Mouse (Mus musculus) lung, embryonic 16.5 days (tissue): ENCODE data around the gene B4galt1. TPM values are rescaled to one million over a fixed set of nuclear protein-coding genes. Genes with fewer than 3 reads are reported as not detected.
"Not testable (repeated sequence)": the region's sequence is repeated elsewhere in the genome, so short reads cannot be mapped to it uniquely, and the experiment has no call there.

Source experiments
- ATAC-seq: fragments of 200-750 bp; cut with Nextera tagmentation; 2 replicates; pipeline ENCODE4 v1.8.0; 2017; ENCODE audit warnings: low read depth, mild to moderate bottlenecking, moderate library complexity
- H3K27ac ChIP-seq: fragments of 300-500 bp; sonication (generic); 2 replicates; pipeline ENCODE4 v1.5.1; 2014; ENCODE audit warnings: mild to moderate bottlenecking, control low read depth, low read length
- H3K27me3 ChIP-seq: fragments of 300-500 bp; sonication (generic); 2 replicates; pipeline ENCODE4 v1.6.1; 2014; ENCODE audit warnings: low read depth, low read length, mixed read lengths; ENCODE audit not compliant: control insufficient read depth, insufficient read depth
- H3K36me3 ChIP-seq: fragments of 300-500 bp; sonication (generic); 2 replicates; pipeline ENCODE4 v1.6.1; 2014; ENCODE audit warnings: low read length; ENCODE audit not compliant: control insufficient read depth, insufficient read depth
- H3K4me1 ChIP-seq: fragments of 300-500 bp; sonication (generic); replicated peaks from 2 replicates; pipeline ENCODE4 v1.6.1; 2014; ENCODE audit warnings: low read length, mixed read lengths; ENCODE audit not compliant: control insufficient read depth, insufficient read depth
- H3K4me2 ChIP-seq: fragments of 300-500 bp; sonication (generic); 2 replicates; pipeline ENCODE4 v1.6.1; 2014; ENCODE audit warnings: low read depth, low read length, control low read depth
- H3K4me3 ChIP-seq: fragments of 300-500 bp; sonication (generic); 2 replicates; pipeline ENCODE4 v1.5.1; 2014; ENCODE audit warnings: mild to moderate bottlenecking, low read length, control low read depth
- H3K9ac ChIP-seq: fragments of 300-500 bp; sonication (generic); 2 replicates; pipeline ENCODE4 v1.6.1; 2014; ENCODE audit warnings: low read length, control low read depth
- H3K9me3 ChIP-seq: fragments of 300-500 bp; sonication (generic); 2 replicates; pipeline ENCODE4 v1.6.1; 2016; ENCODE audit warnings: low read length; ENCODE audit not compliant: control insufficient read depth
- WGBS: fragments of 180-500 bp; shearing (Covaris S2); extraction: QIAGEN DNeasy Blood & Tissue Kit; methylation state at CpG from one replicate; pipeline ENCODE4 v1.1.7; 2014; 5-methylcytosine and 5-hydroxymethylcytosine counted together
- polyA plus RNA-seq: library from polyadenylated mRNA; unstranded; fragments of >200 nt; fragmentation: Nextera tagmentation; extraction: Ambion mirVana; gene quantifications from 2 replicates; pipeline ENCODE4 v1.2.1, GENCODE M21; 2015

The B4galt1 gene
- polyA plus RNA-seq, 1 experiment from 2014 or later: 79.0 TPM

DNA sequence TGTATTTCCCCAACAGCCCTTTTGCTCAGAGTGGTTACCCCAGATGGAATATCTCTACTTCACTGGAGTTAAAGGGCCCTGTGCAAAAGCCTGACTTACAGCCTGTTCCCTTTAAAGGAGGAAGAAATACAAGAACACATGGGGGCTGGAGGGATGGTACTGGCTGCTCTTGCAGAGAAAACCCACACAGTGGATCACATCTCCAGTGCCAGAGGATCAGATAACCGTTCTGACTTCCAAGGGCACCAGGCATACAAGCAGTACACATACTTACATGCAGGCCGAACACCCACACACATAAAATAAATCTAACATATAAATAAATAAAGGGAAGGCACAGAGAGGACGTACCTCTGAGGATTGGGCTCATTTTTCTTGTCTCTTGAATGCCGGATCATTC, 46.4 kb downstream of the B4galt1 start:
- 72% methylated on average over 4 of the region's 4 CpGs for WGBS

DNA sequence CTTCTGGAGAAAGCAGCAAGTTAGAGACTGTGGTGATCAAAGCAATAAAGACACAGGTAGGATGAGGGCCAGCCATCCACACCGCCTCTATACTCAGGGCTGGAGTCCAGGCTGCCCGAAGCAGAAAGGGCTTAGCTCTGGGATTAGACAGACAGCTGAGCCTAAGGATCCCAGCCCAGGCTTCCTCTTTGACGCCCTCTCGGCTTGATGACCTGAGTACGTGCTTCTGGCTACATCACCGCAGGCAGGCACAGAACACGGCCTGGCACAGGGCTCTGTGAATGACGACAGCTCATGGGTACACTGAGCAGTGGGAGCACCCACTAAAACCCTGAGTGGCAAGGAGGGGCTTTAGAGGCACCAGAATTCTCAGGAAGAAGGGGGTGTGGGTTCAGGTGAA, 48.4 kb downstream of the B4galt1 start:
- Histone ChIP-seq H3K27ac (no peak overlapping the region), H3K4me2 (no peak overlapping the region), H3K9ac (no peak overlapping the region), H3K27me3 (no peaks in the 10 kb centered on the region), H3K4me1 (no peaks in the 10 kb centered on the region), H3K9me3 (no peaks in the 10 kb centered on the region), H3K36me3 (peaks cover 42% of the 10 kb centered on the region), H3K4me3 (no peak overlapping the region)
- ATAC-seq: no peak
- WGBS: 89% methylated on average over 8 of the region's 8 CpGs

More for the DNA sequence above, 46.4 kb downstream of the B4galt1 start:
- H3K4me1 ChIP-seq: no peaks in the 10 kb centered on the region
- no peak overlapping the region for H3K27ac ChIP-seq
- H3K36me3 ChIP-seq: peaks cover 48% of the 10 kb centered on the region
- H3K4me2 ChIP-seq: no peak overlapping the region
- H3K9ac ChIP-seq: no peak overlapping the region
- no peaks in the 10 kb centered on the region for H3K27me3 ChIP-seq
- no peak for ATAC-seq
- H3K9me3 ChIP-seq: no peaks in the 10 kb centered on the region
- H3K4me3 ChIP-seq: no peak overlapping the region

DNA sequence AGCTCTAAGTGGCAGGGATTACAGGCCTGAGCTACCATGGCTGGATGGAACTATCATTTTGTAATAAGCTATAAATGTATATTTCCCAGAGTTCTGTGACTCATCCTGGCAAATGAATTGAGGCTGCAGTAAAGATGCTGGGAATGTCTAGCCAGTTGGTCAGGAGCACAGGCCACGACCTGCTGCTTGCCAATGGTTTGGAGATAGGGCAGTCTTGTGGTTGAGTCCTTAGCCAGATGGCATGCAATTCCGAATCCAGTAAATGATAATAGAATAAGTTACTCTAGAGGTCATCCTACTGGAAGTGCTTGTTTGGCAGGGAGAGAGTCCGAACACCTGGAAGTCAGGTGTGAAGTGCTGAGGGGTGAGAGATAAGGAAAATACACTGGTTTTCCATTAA, 51.0 kb downstream of the B4galt1 start:
- no peak for ATAC-seq
- no peaks in the 10 kb centered on the region for H3K9me3 ChIP-seq
- H3K4me3 ChIP-seq: no peak overlapping the region
- H3K4me2 ChIP-seq: no peak overlapping the region
- 78% methylated on average over 3 of the region's 3 CpGs for WGBS
- H3K27me3 ChIP-seq: no peaks in the 10 kb centered on the region
- H3K27ac ChIP-seq: no peak overlapping the region
- H3K9ac ChIP-seq: no peak overlapping the region
- H3K36me3 ChIP-seq: peaks cover 31% of the 10 kb centered on the region
- H3K4me1 ChIP-seq: no peaks in the 10 kb centered on the region

DNA sequence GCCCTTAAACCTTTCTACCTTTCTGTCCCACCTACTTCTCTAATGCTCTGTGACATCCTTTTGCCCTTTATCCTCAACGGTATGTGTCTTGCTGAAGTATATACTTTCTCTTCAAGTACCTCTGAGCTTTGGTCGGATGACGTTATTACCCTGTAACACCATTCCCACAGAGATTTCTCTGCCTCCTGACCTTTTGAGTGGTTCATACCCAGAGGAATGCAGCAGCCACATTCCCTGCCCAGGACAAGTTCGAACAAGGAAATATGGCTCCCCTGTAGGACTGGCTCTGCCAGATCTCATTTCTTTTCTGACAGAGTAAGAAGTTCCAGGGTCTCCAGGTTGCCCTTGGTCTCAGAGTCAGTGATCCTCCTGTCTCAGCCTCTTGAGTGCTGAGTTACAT, 51.9 kb downstream of the B4galt1 start:
- Histone ChIP-seq H3K9me3 (no peaks in the 10 kb centered on the region), H3K4me1 (no peaks in the 10 kb centered on the region), H3K27ac (no peak overlapping the region; the same call in 1 of the 2 replicates), H3K36me3 (peaks cover 26% of the 10 kb centered on the region), H3K4me2 (no peak overlapping the region), H3K4me3 (no peak overlapping the region), H3K27me3 (no peaks in the 10 kb centered on the region), H3K9ac (no peak overlapping the region)
- peak; percentile 30; the same call in 1 of the 2 replicates for ATAC-seq
- WGBS: 60% methylated on average over 4 of the region's 4 CpGs

DNA sequence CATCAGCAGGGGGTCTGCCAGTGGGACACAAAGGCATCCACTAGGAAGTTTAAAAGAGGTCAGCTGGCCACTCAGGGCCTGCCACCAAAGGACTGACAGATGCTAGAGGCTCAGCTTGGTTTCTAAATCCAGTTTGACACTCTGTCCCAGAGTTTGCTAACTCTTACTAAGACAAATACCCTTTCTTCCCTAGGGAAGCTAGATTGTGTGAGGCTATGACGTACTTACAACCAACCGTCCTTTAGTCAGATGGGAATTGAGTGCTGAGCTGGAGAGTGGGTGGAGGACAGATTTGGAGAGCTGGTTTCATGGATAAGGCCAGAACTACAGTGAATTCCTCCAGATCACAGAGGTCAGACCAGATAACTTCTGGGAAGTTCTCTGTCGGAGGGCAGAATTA, 52.9 kb downstream of the B4galt1 start:
- Histone ChIP-seq H3K9me3 (no peaks in the 10 kb centered on the region), H3K27ac (no peak overlapping the region), H3K4me1 (no peaks in the 10 kb centered on the region), H3K27me3 (no peaks in the 10 kb centered on the region), H3K4me2 (no peak overlapping the region), H3K9ac (no peak overlapping the region), H3K36me3 (peaks cover 19% of the 10 kb centered on the region), H3K4me3 (no peak overlapping the region)
- WGBS: 67% methylated on average over 3 of the region's 3 CpGs
- ATAC-seq: no peak

DNA sequence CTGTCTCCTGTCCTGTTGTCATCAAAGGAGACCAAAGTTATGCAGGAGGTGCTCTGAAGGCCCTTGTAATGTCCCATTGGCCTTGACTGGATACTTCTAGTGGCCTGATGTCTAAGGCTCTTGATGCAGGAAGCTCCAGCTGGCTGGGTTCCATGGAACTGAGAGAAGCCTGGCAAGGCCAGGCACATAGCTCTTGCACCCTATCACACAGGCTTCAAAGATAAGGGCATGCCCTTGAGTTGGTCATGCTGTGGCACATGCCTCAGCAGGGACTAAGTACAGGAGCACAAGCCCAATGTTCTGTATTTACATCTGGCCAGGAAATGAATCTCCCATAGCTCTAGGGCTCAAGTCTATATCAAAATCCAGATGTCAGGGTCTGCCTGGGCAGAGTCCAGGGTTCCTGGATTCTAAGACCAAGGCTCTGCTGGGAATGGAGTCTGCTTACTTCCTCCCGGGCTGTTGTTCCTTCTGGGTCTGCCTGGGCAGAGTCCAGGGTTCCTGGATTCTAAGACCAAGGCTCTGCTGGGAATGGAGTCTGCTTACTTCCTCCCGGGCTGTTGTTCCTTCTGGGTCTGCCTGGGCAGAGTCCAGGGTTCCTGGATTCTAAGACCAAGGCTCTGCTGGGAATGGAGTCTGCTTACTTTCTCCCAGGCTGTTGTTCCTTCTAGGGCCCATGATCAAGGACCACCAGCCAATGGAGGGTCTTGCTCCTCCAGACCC, 54.8 kb downstream of the B4galt1 start:
- not testable (repeated sequence) for H3K4me3 ChIP-seq, H3K9ac ChIP-seq, H3K27ac ChIP-seq, H3K4me1 ChIP-seq, H3K27me3 ChIP-seq, H3K9me3 ChIP-seq, H3K4me2 ChIP-seq
- WGBS: 86% methylated on average over 1 of the region's 2 CpGs
- ATAC-seq: peak; percentile 51
- H3K36me3 ChIP-seq: peaks cover 16% of the 10 kb centered on the region

DNA sequence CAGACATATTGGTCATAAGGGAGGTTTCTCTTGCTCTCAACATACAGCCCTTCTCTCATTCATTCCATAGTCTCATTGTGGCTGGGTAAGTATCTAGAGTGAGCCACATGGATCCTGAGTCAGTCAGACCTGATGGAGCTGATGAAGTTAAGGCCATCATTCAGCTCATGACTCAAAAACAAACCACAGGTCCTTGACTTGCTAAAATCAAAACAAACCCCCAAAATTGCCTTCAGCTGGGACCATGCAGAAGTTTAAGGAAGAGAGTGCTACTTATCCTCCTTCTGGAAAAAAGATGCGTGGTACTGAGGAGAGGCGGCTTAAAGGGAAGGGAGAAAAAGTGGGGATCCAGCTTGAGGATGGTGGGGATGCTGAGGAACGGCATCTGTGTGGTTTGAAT, 58.0 kb downstream of the B4galt1 start:
- Histone ChIP-seq H3K4me2 (no peak overlapping the region), H3K27me3 (no peaks in the 10 kb centered on the region), H3K27ac (no peak overlapping the region), H3K4me1 (no peaks in the 10 kb centered on the region), H3K36me3 (no peaks in the 10 kb centered on the region), H3K4me3 (no peak overlapping the region), H3K9me3 (no peaks in the 10 kb centered on the region), H3K9ac (no peak overlapping the region)
- ATAC-seq: no peak
- 89% methylated on average over 3 of the region's 3 CpGs for WGBS

DNA sequence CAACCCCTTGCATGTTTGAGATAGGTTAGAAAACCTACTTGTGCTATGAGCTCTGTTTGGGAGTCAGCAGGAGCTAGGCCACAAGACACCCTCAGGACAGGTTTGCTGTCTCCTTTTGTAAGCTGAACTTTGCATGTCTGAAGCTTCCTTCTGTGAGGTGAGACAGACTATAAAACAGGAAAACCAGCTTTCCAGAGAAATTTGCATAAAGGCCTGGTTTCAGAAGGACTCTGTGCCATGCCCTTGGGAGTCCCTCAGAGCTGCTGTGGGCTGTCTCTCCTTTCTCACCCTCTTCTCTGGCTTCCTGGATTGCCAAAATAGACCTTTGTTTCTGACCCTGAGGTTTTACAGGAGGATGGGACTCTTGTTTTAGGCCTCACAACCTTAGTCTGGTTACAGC, 59.5 kb downstream of the B4galt1 start:
- Histone ChIP-seq H3K9me3 (no peaks in the 10 kb centered on the region), H3K27ac (no peak overlapping the region), H3K9ac (no peak overlapping the region), H3K27me3 (no peaks in the 10 kb centered on the region), H3K4me3 (no peak overlapping the region), H3K36me3 (no peaks in the 10 kb centered on the region), H3K4me2 (no peak overlapping the region), H3K4me1 (no peaks in the 10 kb centered on the region)
- no peak for ATAC-seq

DNA sequence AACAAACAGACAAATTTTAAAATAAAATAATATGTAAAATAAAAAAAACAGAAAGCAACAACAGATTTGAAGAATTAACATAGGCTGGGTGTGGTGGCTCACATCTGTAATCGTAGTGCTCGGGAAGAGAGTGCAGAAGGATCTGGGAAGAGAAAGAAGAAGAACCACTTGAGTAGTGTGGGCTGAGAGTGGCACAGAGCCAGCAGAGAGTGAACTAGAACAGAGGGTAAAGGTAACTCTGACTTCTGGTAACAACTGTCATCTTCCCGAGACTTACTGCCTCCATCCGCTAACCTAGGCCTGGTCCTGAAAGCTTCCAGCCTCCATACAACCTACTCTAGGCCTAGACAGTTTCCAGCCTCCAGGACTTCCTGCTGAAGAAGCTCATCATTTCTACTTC, 62.6 kb downstream of the B4galt1 start:
- H3K9me3 ChIP-seq: no peaks in the 10 kb centered on the region
- no peaks in the 10 kb centered on the region for H3K4me1 ChIP-seq
- ATAC-seq: no peak
- no peaks in the 10 kb centered on the region for H3K27me3 ChIP-seq
- no peak overlapping the region for H3K9ac ChIP-seq
- H3K27ac ChIP-seq: no peak overlapping the region
- H3K36me3 ChIP-seq: no peaks in the 10 kb centered on the region
- H3K4me2 ChIP-seq: no peak overlapping the region
- 89% methylated on average over 4 of the region's 4 CpGs for WGBS
- no peak overlapping the region for H3K4me3 ChIP-seq

DNA sequence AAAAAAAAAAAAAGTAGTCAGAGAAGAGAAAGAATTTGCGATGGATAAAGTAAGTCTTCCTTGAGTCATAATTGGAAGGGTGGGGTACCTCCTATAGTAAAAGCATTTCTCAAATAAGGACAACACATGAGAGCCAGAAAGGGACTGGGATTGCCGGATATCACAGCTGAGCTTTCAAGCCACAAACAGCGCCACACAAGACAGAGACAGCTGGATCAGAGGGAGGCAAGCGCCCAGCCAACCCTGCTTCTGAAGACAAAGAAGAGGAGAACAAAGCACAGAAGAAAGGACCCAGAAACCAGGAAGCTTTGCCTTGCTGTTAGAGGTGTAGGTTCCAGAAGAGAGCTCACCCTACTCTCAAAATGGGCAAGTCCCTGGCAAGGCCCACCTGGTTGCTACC, 67.2 kb downstream of the B4galt1 start:
- Histone ChIP-seq H3K9ac (no peak overlapping the region), H3K4me3 (no peak overlapping the region), H3K4me2 (no peak overlapping the region), H3K27me3 (no peaks in the 10 kb centered on the region), H3K9me3 (no peaks in the 10 kb centered on the region), H3K36me3 (no peaks in the 10 kb centered on the region), H3K4me1 (0 out of 2 replicates have a peak, but pooled peaks cover under 1% of the 10 kb centered on the region), H3K27ac (no peak overlapping the region)
- ATAC-seq: no peak
- 92% methylated on average over 4 of the region's 4 CpGs for WGBS
